Mouse (Mus musculus) stomach, postnatal 0 days (tissue): ENCODE results near the gene Asb6.

ENCODE experiments used
- CTCF ChIP-seq: IDR thresholded peaks from 2 replicates; pipeline ENCODE4 v1.5.1; 2016; ENCODE audit warnings: antibody characterized with exemption, low read depth, mild to moderate bottlenecking, moderate library complexity
- EP300 ChIP-seq: optimal IDR thresholded peaks from 2 replicates; pipeline ENCODE3; 2016; ENCODE audit warnings: antibody characterized with exemption

DNA sequence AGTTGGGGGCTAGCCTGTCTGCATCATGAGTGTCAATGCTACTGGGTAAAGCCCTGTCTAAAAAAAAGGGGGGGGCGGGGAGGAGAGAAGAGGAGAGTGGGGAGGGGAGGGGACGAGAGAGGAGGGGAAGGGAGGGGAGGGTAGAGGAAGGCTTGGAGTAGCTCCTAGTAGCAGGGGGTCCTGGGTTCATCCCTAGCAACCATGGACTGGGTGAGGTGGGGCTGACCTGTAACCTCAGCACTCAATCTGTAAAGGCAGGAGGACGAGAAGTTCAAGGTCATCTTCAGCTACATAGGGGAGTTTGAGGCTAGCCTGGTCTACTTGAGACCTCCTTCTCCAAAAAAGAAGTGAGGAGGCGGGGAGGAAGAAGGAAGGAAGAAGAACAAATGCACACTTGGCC lies 31.9 kb upstream of the Asb6 start:
- no peak for TF ChIP-seq CTCF
- no peak for TF ChIP-seq EP300
